Mouse (Mus musculus) heart, postnatal 0 days (tissue): Measurements from ENCODE around the gene Necab2. TPM values are rescaled to one million over a fixed set of nuclear protein-coding genes. Genes with fewer than 3 reads are reported as not detected.
A peak's percentile ranks its signal among the peaks of the same experiment; 100 is the strongest.

ENCODE experiments used
- ATAC-seq: fragments of 200-750 bp; cut with Nextera tagmentation; 2 replicates; pipeline ENCODE4 v1.8.0; 2017; ENCODE audit warnings: low read depth, moderate number of reproducible peaks, moderate library complexity; ENCODE audit not compliant: insufficient read depth
- DNase-seq: peaks from one replicate; pipeline ENCODE4 v3.0.0-alpha.2; 2016; ENCODE audit warnings: low spot score
- H3K27ac ChIP-seq: fragments of 300-500 bp; sonication (generic); 2 replicates; pipeline ENCODE4 v1.5.1; 2014; ENCODE audit warnings: low read depth, mild to moderate bottlenecking
- H3K27me3 ChIP-seq: fragments of 300-500 bp; sonication (generic); 2 replicates; pipeline ENCODE4 v1.6.1; 2014; ENCODE audit warnings: low read length, mixed read lengths; ENCODE audit not compliant: control insufficient read depth, insufficient read depth
- H3K36me3 ChIP-seq: fragments of 300-500 bp; sonication (generic); replicated peaks from 2 replicates; pipeline ENCODE4 v1.6.1; 2014; ENCODE audit warnings: low read length, mixed read lengths; ENCODE audit not compliant: control insufficient read depth, insufficient read depth
- H3K4me1 ChIP-seq: fragments of 300-500 bp; sonication (generic); 2 replicates; pipeline ENCODE4 v1.6.1; 2014; ENCODE audit warnings: antibody characterized with exemption; ENCODE audit not compliant: control insufficient read depth, insufficient read depth
- H3K4me2 ChIP-seq: fragments of 300-500 bp; sonication (generic); 2 replicates; pipeline ENCODE4 v1.6.1; 2014; ENCODE audit warnings: low read depth, mild to moderate bottlenecking, low read length, moderate library complexity
- H3K4me3 ChIP-seq: fragments of 300-500 bp; sonication (generic); 2 replicates; pipeline ENCODE4 v1.5.1; 2014; ENCODE audit warnings: low read depth, low read length
- H3K9ac ChIP-seq: fragments of 300-500 bp; sonication (generic); replicated peaks from 2 replicates; pipeline ENCODE4 v1.6.1; 2014; ENCODE audit warnings: low read depth, low read length, mixed read lengths
- H3K9me3 ChIP-seq: fragments of 300-500 bp; sonication (generic); replicated peaks from 2 replicates; pipeline ENCODE4 v1.6.1; 2016; ENCODE audit warnings: low read length; ENCODE audit not compliant: control insufficient read depth
- CTCF ChIP-seq: IDR thresholded peaks from 2 replicates; pipeline ENCODE4 v1.5.1; 2016; ENCODE audit warnings: antibody characterized with exemption, control low read depth, low read depth
- EP300 ChIP-seq: IDR thresholded peaks from 2 replicates; pipeline ENCODE4 v1.6.1; 2016; ENCODE audit warnings: antibody characterized with exemption, low read depth
- WGBS: fragments of 180-500 bp; shearing (Covaris S2); extraction: QIAGEN DNeasy Blood & Tissue Kit; methylation state at CpG from one replicate; pipeline ENCODE4 v1.1.7; 2014; 5-methylcytosine and 5-hydroxymethylcytosine counted together
- polyA plus RNA-seq: library from polyadenylated mRNA; unstranded; fragments of >200 nt; fragmentation: Nextera tagmentation; extraction: Ambion mirVana; gene quantifications from 2 replicates; pipeline ENCODE4 v1.2.1, GENCODE M21; 2015
- total RNA-seq: library from RNA; depleted of rRNA; stranded (reverse); fragments of >200 nt; gene quantifications from 2 replicates; pipeline ENCODE4 v1.2.3, GENCODE M21; 2014; ENCODE audit warnings: low replicate concordance

The Necab2 gene
- total and polyA plus RNA-seq, 2 experiments from 2014 or later = not detected

DNA sequence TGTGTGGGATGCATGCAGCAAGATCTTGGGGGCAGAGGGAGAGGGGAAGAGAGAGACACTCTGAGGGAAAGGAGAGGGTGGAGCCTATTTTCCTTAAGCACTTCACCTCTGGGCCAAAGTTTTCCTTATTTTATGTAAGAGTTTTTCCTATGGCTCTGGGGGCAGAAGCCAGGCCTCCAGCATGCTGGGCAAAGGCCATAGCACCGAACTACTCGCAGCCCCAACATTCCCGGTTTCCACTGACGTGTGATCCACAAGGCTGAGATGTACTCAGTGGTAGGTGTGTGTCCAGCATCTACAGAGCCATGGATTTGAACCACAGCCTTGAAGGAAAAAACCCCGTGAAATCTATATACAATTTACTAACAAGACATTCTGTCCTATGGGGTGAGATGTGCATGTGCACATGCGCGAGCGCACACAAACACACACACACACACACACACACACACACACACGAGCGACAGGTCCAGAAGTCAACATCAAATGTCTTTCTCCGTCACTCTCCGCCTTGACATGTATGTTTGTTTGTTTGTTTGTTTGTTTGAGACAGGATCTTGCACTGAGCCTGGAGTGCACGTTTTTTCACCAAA, 12.8 kb upstream of the Necab2 start, which contains the start of gene Osgin1:
Osgin1 (plus strand) TSS at position 543 of the 593 bp plus-strand sequence.
- ATAC-seq (no peak), DNase-seq (no peak)
- H3K4me2 ChIP-seq = no peak within 1 kb of the TSS
- WGBS = 92% methylated on average over 13 of the region's 13 CpGs
- no peak for TF ChIP-seq CTCF
- TF ChIP-seq EP300 = no peak
- no peaks in the 10 kb centered on the region for H3K9me3 ChIP-seq
- H3K27me3 ChIP-seq = no peaks in the 10 kb centered on the region
- H3K4me3 ChIP-seq = no peak within 1 kb of the TSS
- H3K36me3 ChIP-seq = no peaks in the 10 kb centered on the region
- peaks cover 10% of the 10 kb centered on the region for H3K4me1 ChIP-seq
- H3K9ac ChIP-seq = no peak within 1 kb of the TSS
- H3K27ac ChIP-seq = no peak within 1 kb of the TSS

- ATAC-seq (no peak), DNase-seq (no peak)
- Histone ChIP-seq H3K4me1 (peaks cover 6% of the 10 kb centered on the region), H3K36me3 (no peaks in the 10 kb centered on the region), H3K4me3 (no peak overlapping the region), H3K4me2 (no peak overlapping the region), H3K9me3 (no peaks in the 10 kb centered on the region), H3K27me3 (no peaks in the 10 kb centered on the region), H3K9ac (no peak overlapping the region), H3K27ac (no peak overlapping the region)
- WGBS = 81% methylated on average over 6 of the region's 6 CpGs
- no peak for TF ChIP-seq CTCF
- TF ChIP-seq EP300 = no peak
Measured at GRCm38 (mm10) chr8:119434569-119434968, 11.9 kb upstream of the Necab2 start.

DNA sequence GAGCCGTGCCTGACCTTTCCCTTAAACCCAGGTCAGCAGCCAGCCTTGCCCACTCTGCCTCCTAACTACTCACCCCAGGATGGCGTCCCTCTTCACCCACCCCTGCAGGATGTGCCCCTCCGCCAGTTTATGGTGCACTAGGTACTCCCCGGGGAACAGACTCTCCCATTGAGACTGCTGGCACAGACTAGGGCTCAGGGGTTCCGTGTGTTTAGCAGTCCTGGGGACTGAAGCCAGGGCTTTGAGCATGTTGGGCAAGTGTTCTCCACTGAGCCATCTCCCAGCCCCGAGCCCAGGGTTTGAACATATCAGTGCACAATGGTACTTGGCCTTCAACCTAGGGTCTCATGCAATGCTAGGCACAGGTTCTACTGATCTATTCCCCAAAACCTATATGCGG, 11.0 kb upstream of the Necab2 start:
- no peak overlapping the region for H3K9ac ChIP-seq
- DNase-seq = no peak
- WGBS = 83% methylated on average over 7 of the region's 7 CpGs
- peaks cover 6% of the 10 kb centered on the region for H3K4me1 ChIP-seq
- H3K4me2 ChIP-seq = no peak overlapping the region
- TF ChIP-seq EP300 (no peak), CTCF (no peak)
- ATAC-seq = no peak
- H3K27ac ChIP-seq = no peak overlapping the region
- H3K27me3 ChIP-seq = no peaks in the 10 kb centered on the region
- H3K4me3 ChIP-seq = no peak overlapping the region
- no peaks in the 10 kb centered on the region for H3K36me3 ChIP-seq
- H3K9me3 ChIP-seq = no peaks in the 10 kb centered on the region

- H3K4me1 ChIP-seq = peaks cover 6% of the 10 kb centered on the region
- H3K27ac ChIP-seq = no peak overlapping the region; the same call in 1 of the 2 replicates
- peak overlapping the region; percentile 28; the same call in 1 of the 2 replicates for H3K4me2 ChIP-seq
- no peak for TF ChIP-seq EP300
- TF ChIP-seq CTCF = no peak
- no peaks in the 10 kb centered on the region for H3K27me3 ChIP-seq
- H3K4me3 ChIP-seq = no peak overlapping the region
- DNase-seq (no peak), ATAC-seq (0 out of 2 replicates have a peak, but pooled peaks have one; percentile 7)
- 70% methylated on average over 10 of the region's 10 CpGs for WGBS
- no peaks in the 10 kb centered on the region for H3K36me3 ChIP-seq
- no peak overlapping the region for H3K9ac ChIP-seq
- no peaks in the 10 kb centered on the region for H3K9me3 ChIP-seq
Measured at GRCm38 (mm10) chr8:119436331-119436730, 10.2 kb upstream of the Necab2 start.

- H3K4me1 ChIP-seq = peaks cover 6% of the 10 kb centered on the region
- no peaks in the 10 kb centered on the region for H3K27me3 ChIP-seq
- WGBS = 15% methylated on average over 9 of the region's 9 CpGs
- H3K4me3 ChIP-seq = peak overlapping the region; percentile 7; the same call in 1 of the 2 replicates
- H3K27ac ChIP-seq = no peak overlapping the region
- H3K9ac ChIP-seq = no peak overlapping the region
- peak overlapping the region; percentile 28 for H3K4me2 ChIP-seq
- TF ChIP-seq CTCF = no peak
- no peak for TF ChIP-seq EP300
- 0 out of 2 replicates have a peak, but pooled peaks have one; percentile 40 for ATAC-seq
- H3K36me3 ChIP-seq = no peaks in the 10 kb centered on the region
- no peaks in the 10 kb centered on the region for H3K9me3 ChIP-seq
- no peak for DNase-seq
Measured at GRCm38 (mm10) chr8:119436933-119437332, 9.6 kb upstream of the Necab2 start.

DNA sequence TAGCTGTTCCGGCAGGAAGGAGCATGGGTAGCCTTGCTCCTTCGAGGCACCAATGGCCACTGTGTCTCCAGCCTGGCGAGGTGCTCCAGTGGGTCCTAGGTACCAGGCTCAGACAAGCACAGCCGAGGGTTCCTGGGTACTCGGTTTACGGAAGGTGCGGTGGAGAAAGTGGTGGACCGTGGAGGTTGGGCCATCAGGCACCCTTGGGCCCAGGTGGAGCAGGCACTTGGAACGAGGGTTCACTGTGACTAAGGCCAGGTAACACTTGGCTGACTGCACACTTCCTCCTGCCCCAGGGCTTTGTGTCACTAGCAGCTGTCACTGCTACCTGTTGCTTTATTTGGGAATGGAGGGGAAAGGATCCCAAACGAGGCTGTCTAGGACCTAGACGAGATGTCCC, 9.0 kb upstream of the Necab2 start:
- TF ChIP-seq EP300 = no peak
- no peak for TF ChIP-seq CTCF
- no peaks in the 10 kb centered on the region for H3K36me3 ChIP-seq
- no peak overlapping the region for H3K9ac ChIP-seq
- H3K9me3 ChIP-seq = no peaks in the 10 kb centered on the region
- DNase-seq (no peak), ATAC-seq (no peak)
- 67% methylated on average over 11 of the region's 11 CpGs for WGBS
- H3K27ac ChIP-seq = no peak overlapping the region
- peak overlapping the region; percentile 7; the same call in 1 of the 2 replicates for H3K4me3 ChIP-seq
- H3K27me3 ChIP-seq = peaks cover 2% of the 10 kb centered on the region; the same call in 1 of the 2 replicates
- peak overlapping the region; percentile 28 for H3K4me2 ChIP-seq
- H3K4me1 ChIP-seq = peaks cover 6% of the 10 kb centered on the region
